Mouse (Mus musculus) heart, adult 2 months (tissue): Measurements from ENCODE around the gene Evi2a. TPM values are rescaled to one million over a fixed set of nuclear protein-coding genes. Genes with fewer than 3 reads are reported as not detected.

Experiments used
- DNase-seq, 2 experiments: peaks; one replicate each; pipeline ENCODE4 v3.0.0; 2021
- H3K27ac ChIP-seq: fragments of 200-600 bp; 2 replicates; pipeline ENCODE4 v1.8.1; 2022
- H3K27me3 ChIP-seq: fragments of 200-500 bp; 2 replicates; pipeline ENCODE4 v1.6.1; 2012; ENCODE audit warnings: mild to moderate bottlenecking, low read length, inconsistent platforms, mixed read lengths; ENCODE audit not compliant: control insufficient read depth, insufficient read depth
- H3K36me3 ChIP-seq: fragments of 200-500 bp; 2 replicates; pipeline ENCODE4 v1.6.1; 2012; ENCODE audit warnings: low read length, inconsistent platforms; ENCODE audit not compliant: control insufficient read depth, insufficient read depth
- H3K4me1 ChIP-seq: fragments of 200-500 bp; 2 replicates; pipeline ENCODE4 v1.6.1; 2011; ENCODE audit warnings: low read length; ENCODE audit not compliant: control insufficient read depth, insufficient read depth
- H3K4me3 ChIP-seq: fragments of 200-600 bp; 2 replicates; pipeline ENCODE4 v1.8.1; 2022
- H3K79me2 ChIP-seq: fragments of 200-500 bp; replicated peaks from 2 replicates; pipeline ENCODE4 v1.6.1; 2012; ENCODE audit warnings: mild to moderate bottlenecking, inconsistent platforms, low read length, moderate library complexity, mixed read lengths; ENCODE audit not compliant: control insufficient read depth, insufficient read depth
- H3K9ac ChIP-seq: fragments of 200-500 bp; 2 replicates; pipeline ENCODE4 v1.6.1; 2012; ENCODE audit warnings: low read depth, mild to moderate bottlenecking, control low read depth, inconsistent platforms, low read length, mixed read lengths
- CTCF ChIP-seq: fragments of 200-600 bp; IDR thresholded peaks from 2 replicates; pipeline ENCODE4 v1.8.1; 2022; ENCODE audit warnings: antibody characterized with exemption, mild to moderate bottlenecking, moderate library complexity
- EP300 ChIP-seq: fragments of 200-500 bp; IDR thresholded peaks from 2 replicates; pipeline ENCODE4 v1.6.1; 2011; ENCODE audit warnings: low read depth, low read length, control low read depth; ENCODE audit not compliant: insufficient read depth
- POLR2A ChIP-seq: fragments of 200-500 bp; IDR thresholded peaks from 2 replicates; pipeline ENCODE4 v1.6.1; 2011; ENCODE audit warnings: mild to moderate bottlenecking, low read depth, low read length, control low read depth; ENCODE audit not compliant: insufficient read depth
- WGBS: fragments of 180-500 bp; shearing (Covaris S2); methylation state at CpG from one replicate; pipeline ENCODE4 v1.1.7; 2018; 5-methylcytosine and 5-hydroxymethylcytosine counted together
- intact Hi-C: fragments of 180-260 bp; cut with DNase I; formaldehyde crosslinking; loops from one replicate; pipeline ENCODE4 v1.15.1; 2025
- long read RNA-seq: library from polyadenylated mRNA; stranded (forward); transcript quantifications from one replicate; pipeline ENCODE4 v2.0.0, GENCODE M21; 2021
- polyA plus RNA-seq: library from polyadenylated mRNA; depleted of rRNA; stranded (reverse); fragments of >200 nt; gene quantifications from 2 replicates; pipeline ENCODE4 v1.2.3, GENCODE M21; 2012; rRNA removed
- total RNA-seq, 2 experiments: library from RNA; stranded (reverse); gene quantifications; 2 replicates each; pipeline ENCODE4 v1.2.3; 2021

Evi2a gene
- total RNA-seq (1 to 10 TPM; 1.9 to 2.0 TPM), polyA plus RNA-seq (3.8 and 4.2 TPM in 2 replicates)
- long read RNA-seq, partial matches to known transcripts, result 0 of 1 reads
- long read RNA-seq, other reads (novel, unspliced or antisense), result 1 of 1 reads

GRCm38 (mm10) chr11:79530333-79530761, at the start of gene Evi2a, which contains the start of gene Evi2:
Gene Evi2a (minus strand): TSS chr11:79530609.
Gene Evi2 (minus strand): TSS chr11:79530589.
- no peaks in the 10 kb centered on the region for H3K36me3 ChIP-seq
- H3K79me2 ChIP-seq, result no peaks in the 10 kb centered on the region
- peak within 1 kb of the TSS; percentile 38 for H3K27ac ChIP-seq
- peak; percentile 32 to 65 for DNase-seq
- 72% methylated on average over 7 of the region's 7 CpGs for WGBS
- H3K9ac ChIP-seq, result no peak within 1 kb of the TSS
- intact Hi-C loops, result no loop called here
- no peaks in the 10 kb centered on the region for H3K27me3 ChIP-seq
- TF ChIP-seq EP300 (no peak), POLR2A (peak; percentile 39)
- H3K4me1 ChIP-seq, result peaks cover 7% of the 10 kb centered on the region
- no peak within 1 kb of the TSS; the same call in 1 of the 2 replicates for H3K4me3 ChIP-seq

DNA sequence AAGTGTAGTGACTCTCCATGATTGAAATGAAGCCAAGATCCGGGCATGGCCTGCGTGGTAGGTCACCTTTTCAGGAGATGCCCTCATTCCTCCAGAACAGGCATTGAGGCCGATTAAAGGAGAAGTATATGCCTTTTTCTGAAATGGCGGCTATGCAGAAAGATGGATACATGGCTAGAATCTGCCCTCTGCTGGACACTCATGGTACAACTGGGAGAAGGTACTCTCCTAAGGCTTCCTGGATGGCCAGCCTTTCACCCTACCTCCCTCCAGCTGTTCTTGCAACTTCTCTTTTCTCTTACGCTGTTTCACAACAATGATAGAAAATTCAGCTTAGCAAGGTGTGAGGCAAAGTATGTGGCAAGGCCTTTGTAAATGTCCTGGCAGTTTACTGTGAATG, 47.3 kb upstream of the Evi2a start:
- intact Hi-C loops, result no loop called here
- H3K4me3 ChIP-seq, result no peak overlapping the region
- no peak for TF ChIP-seq EP300
- TF ChIP-seq POLR2A, result no peak
- peak; percentile 89 for TF ChIP-seq CTCF
- 38% methylated on average over 5 of the region's 5 CpGs for WGBS
- no peaks in the 10 kb centered on the region; the same call in 1 of the 2 replicates for H3K4me1 ChIP-seq
- H3K27me3 ChIP-seq, result no peaks in the 10 kb centered on the region
- no peak overlapping the region for H3K27ac ChIP-seq
- H3K9ac ChIP-seq, result no peak overlapping the region
- no peaks in the 10 kb centered on the region for H3K79me2 ChIP-seq
- H3K36me3 ChIP-seq, result no peaks in the 10 kb centered on the region
- DNase-seq, result peak; percentile 69 to 74

DNA sequence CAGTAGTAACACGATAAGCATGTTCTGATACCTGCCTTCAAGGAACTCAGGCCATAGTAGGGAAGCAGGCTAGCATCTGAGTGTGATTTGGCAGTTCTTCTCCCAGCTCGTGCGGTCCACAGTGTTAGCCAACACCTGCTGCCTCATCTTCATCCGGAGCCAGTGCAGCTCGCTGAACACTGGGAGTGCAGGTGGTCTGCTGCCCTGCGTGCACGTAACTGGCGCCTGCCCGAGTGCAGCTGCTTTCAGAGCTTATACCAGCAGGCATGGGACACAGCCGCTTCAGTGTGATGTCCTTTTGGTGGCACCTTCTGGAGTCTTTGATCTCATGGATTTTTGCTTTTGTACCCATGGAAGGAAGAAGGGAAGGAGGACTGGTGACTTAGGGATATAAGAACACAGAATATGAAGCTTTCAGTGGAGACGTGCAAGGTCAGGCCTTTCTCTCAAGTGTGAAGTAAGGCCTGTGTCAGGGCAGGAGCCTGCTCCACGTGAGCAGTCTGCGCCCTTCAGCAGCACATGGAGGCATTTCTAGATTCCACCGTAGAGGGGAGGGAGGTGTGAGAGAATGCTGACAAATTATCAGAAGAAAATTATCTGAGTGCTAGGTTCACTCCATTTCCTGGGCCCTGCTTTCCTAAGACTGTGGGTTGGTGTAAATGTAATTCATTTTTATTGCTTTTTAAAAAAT, 45.1 kb upstream of the Evi2a start:
- no peak for TF ChIP-seq EP300
- TF ChIP-seq CTCF, result no peak
- TF ChIP-seq POLR2A, result no peak
- DNase-seq, result no peak
- Histone ChIP-seq H3K27ac (no peak overlapping the region), H3K79me2 (no peaks in the 10 kb centered on the region), H3K9ac (no peak overlapping the region), H3K27me3 (no peaks in the 10 kb centered on the region), H3K36me3 (no peaks in the 10 kb centered on the region), H3K4me3 (no peak overlapping the region), H3K4me1 (no peaks in the 10 kb centered on the region; the same call in 1 of the 2 replicates)
- 83% methylated on average over 14 of the region's 14 CpGs for WGBS
- intact Hi-C loops, result no loop called here

DNA sequence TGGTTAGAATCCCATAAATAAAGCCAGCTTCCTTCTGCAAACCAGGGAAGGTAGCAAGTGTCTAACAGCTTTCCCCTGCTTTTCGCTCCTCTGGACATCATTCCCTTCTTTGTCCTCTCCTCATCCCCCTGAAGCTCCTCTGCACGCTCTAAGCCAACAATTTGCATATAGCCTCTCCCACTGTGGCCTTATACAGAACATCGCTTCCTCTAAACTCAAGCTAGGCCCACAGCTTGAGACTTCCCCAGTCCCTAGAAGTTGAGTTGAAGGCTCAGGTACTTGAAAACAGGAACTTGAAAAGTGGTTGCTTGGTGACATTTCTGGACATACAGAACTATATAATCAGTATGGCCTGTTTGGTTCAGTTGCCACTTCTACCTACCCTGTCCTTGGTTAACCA, 43.4 kb upstream of the Evi2a start:
- no peaks in the 10 kb centered on the region; the same call in 1 of the 2 replicates for H3K4me1 ChIP-seq
- no peak overlapping the region for H3K9ac ChIP-seq
- 82% methylated on average over 3 of the region's 3 CpGs for whole genome bisulfite sequencing
- no peaks in the 10 kb centered on the region for H3K36me3 ChIP-seq
- DNase-seq, result no peak
- H3K79me2 ChIP-seq, result no peaks in the 10 kb centered on the region
- H3K4me3 ChIP-seq, result no peak overlapping the region
- intact Hi-C loops, result no loop called here
- TF ChIP-seq CTCF (no peak), POLR2A (no peak), EP300 (no peak)
- no peak overlapping the region for H3K27ac ChIP-seq
- no peaks in the 10 kb centered on the region for H3K27me3 ChIP-seq

- intact Hi-C loops, result no loop called here
- Histone ChIP-seq H3K27me3 (no peaks in the 10 kb centered on the region), H3K79me2 (no peaks in the 10 kb centered on the region), H3K9ac (no peak overlapping the region), H3K36me3 (no peaks in the 10 kb centered on the region), H3K4me3 (no peak overlapping the region), H3K27ac (no peak overlapping the region), H3K4me1 (no peaks in the 10 kb centered on the region)
- TF ChIP-seq CTCF, result no peak
- TF ChIP-seq EP300, result no peak
- no peak for TF ChIP-seq POLR2A
- no peak for DNase-seq
- 87% methylated on average over 2 of the region's 2 CpGs for WGBS
These were observed 39.9 kb upstream of the Evi2a start for GRCm38 (mm10) chr11:79570319-79570718.
